Mouse (Mus musculus) large intestine, adult 2 months (tissue): ENCODE measurements around the gene Creld2. TPM values are rescaled to one million over a fixed set of nuclear protein-coding genes. Genes with fewer than 3 reads are reported as not detected.

Experiments used
- DNase-seq: peaks from one replicate; pipeline ENCODE4 v3.0.0-alpha.2; 2012; ENCODE audit warnings: low read depth, low spot score
- WGBS: fragments of 180-500 bp; shearing (Covaris S2); methylation state at CpG from one replicate; pipeline ENCODE4 v1.1.7; 2018; 5-methylcytosine and 5-hydroxymethylcytosine counted together
- polyA plus RNA-seq: library from polyadenylated mRNA; depleted of rRNA; stranded (reverse); fragments of >200 nt; gene quantifications from 2 replicates; pipeline ENCODE4 v1.2.3, GENCODE M21; 2012; rRNA removed

Creld2 gene
- polyA plus RNA-seq, 1 experiment: 84.3 TPM

DNA sequence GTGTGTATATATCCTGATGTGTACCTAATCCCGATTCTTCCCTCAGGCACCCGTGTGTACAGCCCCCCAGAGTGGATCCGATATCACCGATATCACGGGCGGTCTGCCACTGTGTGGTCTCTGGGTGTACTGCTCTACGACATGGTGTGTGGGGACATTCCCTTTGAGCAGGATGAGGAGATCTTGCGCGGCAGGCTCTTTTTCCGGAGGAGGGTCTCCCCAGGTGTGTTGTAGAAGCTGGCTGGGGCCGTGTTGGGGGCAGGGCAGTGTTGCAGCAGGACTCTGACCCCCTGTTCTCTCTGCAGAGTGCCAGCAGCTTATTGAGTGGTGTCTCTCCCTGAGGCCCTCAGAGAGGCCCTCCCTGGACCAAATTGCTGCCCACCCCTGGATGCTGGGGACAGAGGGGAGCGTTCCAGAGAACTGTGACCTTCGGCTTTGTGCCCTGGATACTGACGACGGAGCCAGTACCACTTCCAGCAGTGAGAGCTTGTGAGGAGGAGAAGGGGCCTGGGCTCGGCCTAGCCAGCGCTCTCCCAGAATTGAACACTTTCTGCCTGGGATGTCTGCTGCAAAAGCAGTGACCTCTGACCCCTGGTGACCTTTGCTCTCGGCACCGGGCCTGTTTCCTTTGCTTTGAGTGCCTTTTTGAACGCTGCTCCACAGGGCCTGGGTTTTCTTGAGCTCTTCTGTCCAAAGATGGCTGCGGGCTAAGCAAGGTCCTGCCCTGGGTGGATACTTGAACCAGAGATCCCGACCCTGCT, 45.0 kb downstream of the Creld2 start:
- WGBS: 20% methylated on average over 22 of the region's 22 CpGs
- no peak for DNase-seq

DNA sequence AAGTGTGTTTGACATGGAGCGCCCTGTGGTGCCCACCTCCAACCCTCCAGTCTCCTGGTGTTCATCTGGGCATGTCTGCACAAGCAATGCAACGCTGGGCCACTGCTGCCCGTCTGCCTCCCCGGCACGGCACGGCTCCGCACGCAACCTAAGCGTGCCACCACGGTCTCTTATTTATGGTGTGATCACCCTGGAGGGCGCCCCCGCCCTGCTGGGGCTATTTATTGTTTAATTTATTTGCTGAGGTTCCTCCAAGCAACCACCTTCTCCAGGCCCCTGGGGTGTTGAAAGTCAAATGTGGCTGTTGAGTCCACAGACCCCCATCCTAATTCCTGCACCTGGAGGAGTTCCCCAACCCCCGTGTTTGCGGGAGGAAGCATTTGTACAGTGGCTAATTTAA, 45.6 kb downstream of the Creld2 start:
- 53% methylated on average over 14 of the region's 14 CpGs for WGBS
- no peak for DNase-seq

DNA sequence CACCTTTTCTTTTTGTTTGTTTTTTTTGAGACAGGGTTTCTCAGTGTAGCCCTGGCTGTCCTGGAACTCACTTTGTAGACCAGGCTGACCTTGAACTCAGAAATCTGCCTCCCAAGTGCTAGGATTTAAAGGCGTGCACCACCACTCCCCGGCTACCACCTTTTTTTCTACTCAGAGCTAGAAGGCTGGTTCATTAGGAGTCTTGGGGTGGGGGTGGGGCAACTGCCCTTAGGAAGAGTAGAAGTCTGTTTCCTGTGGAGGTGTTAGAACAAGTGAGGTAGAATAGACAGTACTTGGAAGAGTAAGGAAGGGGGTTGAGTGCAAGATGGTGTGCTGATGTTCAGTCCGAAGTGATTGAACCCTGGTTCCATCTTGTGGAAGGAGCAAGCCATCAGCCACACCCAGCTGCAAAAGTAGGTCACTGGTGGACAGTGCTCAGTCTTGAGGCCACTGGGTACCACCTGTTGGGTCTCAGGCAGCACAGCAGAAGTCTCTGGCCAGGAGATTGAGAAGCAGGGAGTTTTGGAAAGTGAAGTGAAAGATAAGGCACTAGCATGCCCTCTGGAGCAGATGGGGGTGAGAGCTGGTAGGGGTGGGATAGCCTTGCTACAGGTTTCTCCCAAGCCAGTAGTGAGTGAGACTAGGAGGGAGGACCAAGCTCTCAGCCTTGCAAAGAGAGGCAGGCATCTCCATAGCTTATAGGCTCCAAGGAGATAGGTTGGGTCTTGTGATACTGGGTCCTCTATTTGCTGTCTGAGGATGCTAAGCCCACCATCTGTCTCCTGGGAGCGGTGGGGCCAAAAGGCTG, 46.6 kb downstream of the Creld2 start:
- no peak for DNase-seq
- 48% methylated on average over 4 of the region's 4 CpGs for WGBS

DNA sequence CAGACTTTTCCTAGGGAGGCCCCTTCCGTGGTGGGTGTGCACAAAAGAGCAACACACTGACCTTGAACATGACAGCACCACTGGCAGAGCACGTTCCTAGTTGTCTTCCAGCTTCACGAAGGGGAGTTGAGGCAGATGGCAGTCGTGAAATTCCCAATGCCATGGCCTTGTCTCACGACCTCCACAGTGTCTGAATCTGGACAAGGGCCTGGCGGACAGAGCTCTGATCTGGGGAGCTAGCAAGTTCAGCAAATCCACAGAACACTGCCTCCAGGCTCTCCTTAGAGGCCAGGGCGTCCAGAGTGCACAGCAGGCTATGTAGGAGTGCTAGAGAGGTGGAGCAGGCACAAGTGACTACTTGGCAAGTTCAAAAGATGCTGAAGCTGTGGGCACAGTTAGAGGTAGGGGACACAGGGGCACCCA, 47.5 kb downstream of the Creld2 start:
- WGBS: 36% methylated on average over 7 of the region's 7 CpGs
- no peak for DNase-seq

DNA sequence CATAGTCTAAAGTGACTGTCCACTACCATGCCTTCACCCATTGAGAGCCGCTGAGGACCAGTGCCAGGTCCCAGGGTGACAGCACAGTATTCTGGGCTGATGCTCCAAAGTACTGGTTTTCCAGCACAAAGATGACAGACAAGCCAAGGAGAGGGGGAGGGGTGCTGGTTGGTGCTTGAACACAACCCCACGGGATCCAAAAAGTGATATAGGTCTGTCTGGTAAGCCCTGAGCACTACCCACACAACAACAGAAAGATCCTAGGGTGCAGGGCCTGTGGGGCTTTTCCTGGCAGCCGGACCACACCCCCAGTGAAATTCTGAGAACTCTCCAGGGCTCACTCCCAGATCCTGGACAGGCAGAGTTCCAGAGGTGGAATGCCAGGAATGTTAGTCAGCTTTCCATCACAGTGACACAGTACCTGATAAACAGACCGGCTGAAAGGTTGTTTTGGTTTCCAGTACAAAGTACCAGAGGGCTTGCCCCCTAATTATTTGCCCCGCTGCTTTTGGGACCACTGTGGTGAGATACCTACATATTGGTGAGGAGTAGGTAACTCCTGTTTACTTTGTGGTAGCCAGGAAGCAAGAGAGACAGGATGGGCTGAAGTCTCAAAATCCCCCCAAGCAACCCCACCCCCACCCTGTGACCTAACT, 48.0 kb downstream of the Creld2 start:
- no peak for DNase-seq
- WGBS: 23% methylated on average over 5 of the region's 5 CpGs

DNA sequence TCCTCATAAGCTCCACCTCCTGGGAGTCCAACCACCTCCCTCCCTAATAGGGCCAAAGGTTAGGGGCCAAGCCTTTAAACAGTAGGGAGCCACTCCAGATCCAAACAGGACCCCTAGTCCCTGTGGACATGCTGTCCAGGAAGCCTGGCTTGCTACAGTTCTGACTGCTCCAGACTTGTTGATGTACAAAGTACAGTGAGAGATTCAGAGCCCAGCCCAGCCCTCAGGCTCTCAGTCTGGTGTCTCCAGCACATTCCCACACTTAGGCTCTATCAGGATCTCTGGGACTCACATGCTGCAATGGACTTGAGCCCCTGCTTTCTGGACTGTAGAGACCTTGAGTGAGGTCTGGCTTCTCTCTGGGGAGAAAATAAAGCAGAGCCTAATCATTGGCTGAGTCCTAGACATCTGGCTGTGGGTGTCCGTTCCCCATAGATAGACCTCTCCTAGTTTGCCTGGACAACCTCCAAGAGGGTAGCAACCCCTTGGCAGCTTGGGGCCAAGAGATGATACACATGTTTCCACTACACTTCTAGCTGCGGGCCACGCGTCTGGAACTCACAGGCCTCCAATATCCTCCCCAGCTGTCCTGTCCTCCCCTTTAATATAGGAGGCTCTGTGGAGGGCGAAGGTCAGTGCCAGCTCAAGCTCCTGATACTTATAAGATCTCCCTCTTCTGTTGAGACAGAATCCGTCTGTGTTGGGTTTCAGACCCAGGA, 48.7 kb downstream of the Creld2 start:
- DNase-seq: no peak
- WGBS: 79% methylated on average over 6 of the region's 6 CpGs

DNA sequence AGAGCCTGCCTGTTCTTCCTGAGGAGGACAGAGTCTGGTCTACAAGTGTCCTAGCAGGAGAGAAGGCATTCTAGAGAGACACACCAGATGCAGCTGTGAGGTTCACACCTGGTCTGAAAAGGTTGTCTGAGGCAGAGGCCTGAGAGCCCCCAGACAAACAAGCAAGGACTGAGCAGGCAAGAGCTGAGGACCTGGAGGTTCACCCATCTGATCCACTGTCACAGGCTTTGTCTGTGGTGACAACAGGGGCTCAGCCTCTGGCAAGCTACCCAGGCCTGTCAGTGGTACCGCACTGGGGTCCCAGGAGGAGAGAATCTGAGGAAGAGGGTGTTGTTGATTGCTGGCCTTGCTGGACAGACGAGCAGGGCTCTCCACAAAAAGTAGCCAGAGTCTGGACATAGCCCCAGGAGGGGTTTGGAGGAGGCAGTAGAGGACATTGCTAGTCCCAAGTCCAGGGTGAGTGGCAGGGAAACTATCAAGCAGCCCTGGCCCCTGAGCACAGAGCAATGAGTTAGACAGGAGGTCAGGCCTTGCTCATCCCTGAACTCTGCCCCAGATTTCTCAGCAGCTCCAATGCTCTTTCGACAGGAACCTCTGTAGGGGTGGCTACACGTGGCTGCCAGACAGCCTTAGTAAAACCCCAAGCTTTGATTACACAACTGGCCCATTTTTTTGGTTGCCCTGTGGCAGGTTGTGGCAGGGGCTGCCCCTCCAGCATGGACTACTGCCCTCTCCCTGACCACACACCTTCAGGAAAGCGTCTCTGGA, 51.2 kb downstream of the Creld2 start:
- no peak for DNase-seq
- 76% methylated on average over 5 of the region's 5 CpGs for WGBS

DNA sequence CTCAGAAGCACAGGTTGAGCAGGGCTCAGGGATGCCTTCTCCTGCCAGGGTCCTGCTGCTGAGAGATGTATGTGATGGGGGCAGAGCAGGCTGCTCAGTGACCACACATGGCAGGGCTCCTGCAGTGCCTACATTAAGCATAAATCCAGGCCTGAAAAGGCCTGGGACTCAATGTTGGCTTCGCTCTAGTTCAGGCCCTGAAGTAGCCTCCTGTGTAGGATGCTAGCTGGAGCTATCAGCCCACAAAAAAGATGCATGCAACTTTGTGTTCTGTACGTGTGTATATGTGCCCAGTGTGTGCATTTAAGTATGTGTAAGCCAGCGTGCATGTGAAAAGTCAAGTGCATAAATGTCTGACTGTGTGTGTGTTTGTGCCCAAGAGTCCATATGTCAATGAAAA, 54.6 kb downstream of the Creld2 start:
- no peak for DNase-seq
- 91% methylated on average over 3 of the region's 3 CpGs for WGBS

DNA sequence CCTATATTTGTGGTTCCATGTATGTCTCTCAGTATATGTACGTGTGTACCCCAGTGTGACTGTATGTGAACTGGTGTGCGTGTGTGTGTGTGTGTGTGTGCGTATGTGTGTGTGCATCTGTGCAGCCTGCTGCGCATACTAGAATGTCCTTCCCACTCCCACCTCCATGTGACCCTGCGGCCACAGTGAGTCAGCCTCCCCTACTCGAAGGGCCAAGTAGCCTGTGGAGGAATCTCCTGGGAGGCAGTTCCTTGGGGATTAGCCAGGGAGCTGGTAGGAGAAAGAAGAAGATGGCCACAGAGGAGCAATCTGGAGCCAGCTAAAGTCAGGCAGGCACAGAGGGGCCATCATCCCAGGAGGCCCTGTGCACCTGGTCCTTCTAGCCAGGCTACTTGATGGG, 55.0 kb downstream of the Creld2 start:
- WGBS: 88% methylated on average over 6 of the region's 6 CpGs
- no peak for DNase-seq

DNA sequence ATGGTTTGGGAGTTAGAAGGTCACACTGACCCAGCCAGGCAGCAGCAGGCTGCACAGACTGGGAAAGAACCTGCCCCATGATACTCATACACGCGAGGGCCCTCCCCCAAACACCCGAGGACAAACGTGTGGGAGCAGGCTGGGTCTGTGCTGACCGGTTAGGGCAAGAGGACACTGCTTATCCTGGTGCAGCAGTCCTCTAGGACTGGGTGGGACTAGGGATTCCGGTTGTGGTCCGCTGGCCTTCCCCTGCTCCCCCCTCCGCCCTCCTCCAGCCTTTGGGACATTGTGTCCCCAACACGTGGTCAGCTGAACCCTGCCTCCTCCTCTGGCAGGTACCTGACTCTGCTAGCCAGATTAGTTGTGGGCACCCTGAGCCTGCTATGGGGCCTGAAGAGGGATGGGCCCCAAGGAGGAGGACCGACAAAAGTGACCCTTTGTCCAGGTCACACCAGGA, 56.2 kb downstream of the Creld2 start:
- DNase-seq: no peak
- WGBS: 55% methylated on average over 10 of the region's 10 CpGs

Other genes with a start within 250 kb of the Creld2 start
- not detected in 2 replicates for gene Zdhhc25, start 219.3 kb upstream of the Creld2 start, polyA plus RNA-seq
- 11.7 and 18.2 TPM in 2 replicates for gene Brd1, start 85.4 kb upstream of the Creld2 start, polyA plus RNA-seq
- 6.4 and 8.3 TPM in 2 replicates for gene Zbed4, start 68.0 kb upstream of the Creld2 start, polyA plus RNA-seq
- 22.8 and 25.5 TPM in 2 replicates for gene Alg12, start 328 bp upstream of the Creld2 start, polyA plus RNA-seq
- gene Pim3, start 42.5 kb downstream of the Creld2 start, polyA plus RNA-seq: 29.4 and 35.4 TPM in 2 replicates
- not detected in 2 replicates for gene Ttll8, start 134.8 kb downstream of the Creld2 start, polyA plus RNA-seq
- gene Mlc1, start 159.4 kb downstream of the Creld2 start, polyA plus RNA-seq: 0.04 and 0.05 TPM in 2 replicates
- not detected in 2 replicates for gene Mov10l1, start 163.3 kb downstream of the Creld2 start, polyA plus RNA-seq
- gene Panx2, start 240.1 kb downstream of the Creld2 start, polyA plus RNA-seq: 0.52 and 0.56 TPM in 2 replicates